Mouse (Mus musculus): ENCODE measurements at regions not wholly inside any gene's neighbourhood (a gene's known extent, or its start where the extent isn't known, plus 50 kb on each side); places are given as distances from the start of the nearest gene placed in this dataset.

GRCm38 (mm10) chr5:126104883-126105282 lies 573.3 kb downstream of the Tmem132b start:
- ATAC-seq (ENCODE audit: insufficient number of reproducible peaks, insufficient read depth, low FRiP score, low TSS enrichment), result no peak
- H3K4me2 ChIP-seq (replicated peaks), result no peak overlapping the region
- H3K36me3 ChIP-seq, result no peaks in the 10 kb centered on the region

GRCm38 (mm10) chr5:126105446-126105845 lies 573.9 kb downstream of the Tmem132b start:
- 80% methylated on average over 1 of the region's 1 CpGs for WGBS
- no peaks in the 10 kb centered on the region for H3K4me1 ChIP-seq
- H3K36me3 ChIP-seq, result no peaks in the 10 kb centered on the region
- H3K4me3 ChIP-seq, result no peak overlapping the region
- no peaks in the 10 kb centered on the region for H3K9me3 ChIP-seq
- H3K9ac ChIP-seq, result no peak overlapping the region
- no peak overlapping the region for H3K27ac ChIP-seq
- ATAC-seq (ENCODE audit: insufficient number of reproducible peaks, insufficient read depth, low FRiP score, low TSS enrichment), result no peak
- H3K27me3 ChIP-seq, result no peaks in the 10 kb centered on the region
- H3K4me2 ChIP-seq (replicated peaks), result no peak overlapping the region

More at GRCm38 (mm10) chr5:126104883-126105282, 573.3 kb downstream of the Tmem132b start:
- Histone ChIP-seq H3K27me3 (no peaks in the 10 kb centered on the region), H3K4me1 (no peaks in the 10 kb centered on the region), H3K9ac (no peak overlapping the region), H3K4me3 (no peak overlapping the region), H3K27ac (no peak overlapping the region), H3K9me3 (no peaks in the 10 kb centered on the region)
- WGBS, result 63% methylated on average over 1 of the region's 1 CpGs

- Histone ChIP-seq H3K4me2 (replicated peaks) (no peak overlapping the region), H3K9me3 (no peaks in the 10 kb centered on the region), H3K4me1 (no peaks in the 10 kb centered on the region), H3K27me3 (no peaks in the 10 kb centered on the region), H3K27ac (no peak overlapping the region), H3K9ac (no peak overlapping the region), H3K4me3 (no peak overlapping the region), H3K36me3 (no peaks in the 10 kb centered on the region)
- WGBS, result 84% methylated on average over 5 of the region's 5 CpGs
- no peak for ATAC-seq (ENCODE audit: insufficient number of reproducible peaks, insufficient read depth, low FRiP score, low TSS enrichment)
Observed at GRCm38 (mm10) chr5:126107020-126107419, 575.4 kb downstream of the Tmem132b start.

GRCm38 (mm10) chr5:126108837-126109236 lies 577.3 kb downstream of the Tmem132b start:
- Histone ChIP-seq H3K36me3 (no peaks in the 10 kb centered on the region), H3K27ac (no peak overlapping the region), H3K4me1 (no peaks in the 10 kb centered on the region), H3K4me2 (replicated peaks) (no peak overlapping the region), H3K27me3 (no peaks in the 10 kb centered on the region), H3K4me3 (no peak overlapping the region), H3K9ac (no peak overlapping the region), H3K9me3 (no peaks in the 10 kb centered on the region)
- ATAC-seq (ENCODE audit: insufficient number of reproducible peaks, insufficient read depth, low FRiP score, low TSS enrichment), result no peak
- 63% methylated on average over 3 of the region's 3 CpGs for WGBS

GRCm38 (mm10) chr5:126117291-126117690 lies 585.7 kb downstream of the Tmem132b start:
- H3K4me2 ChIP-seq (replicated peaks), result no peak overlapping the region
- ATAC-seq (ENCODE audit: insufficient number of reproducible peaks, insufficient read depth, low FRiP score, low TSS enrichment), result no peak
- H3K27me3 ChIP-seq, result no peaks in the 10 kb centered on the region
- H3K4me1 ChIP-seq, result no peaks in the 10 kb centered on the region
- H3K36me3 ChIP-seq, result no peaks in the 10 kb centered on the region
- no peaks in the 10 kb centered on the region for H3K9me3 ChIP-seq
- no peak overlapping the region for H3K9ac ChIP-seq
- WGBS, result 86% methylated on average over 2 of the region's 2 CpGs
- no peak overlapping the region for H3K27ac ChIP-seq
- no peak overlapping the region for H3K4me3 ChIP-seq

- H3K9ac ChIP-seq, result no peak overlapping the region
- no peaks in the 10 kb centered on the region for H3K4me1 ChIP-seq
- H3K4me2 ChIP-seq (replicated peaks), result no peak overlapping the region
- 71% methylated on average over 5 of the region's 5 CpGs for WGBS
- H3K36me3 ChIP-seq, result no peaks in the 10 kb centered on the region
- ATAC-seq (ENCODE audit: insufficient number of reproducible peaks, insufficient read depth, low FRiP score, low TSS enrichment), result no peak
- H3K27ac ChIP-seq, result no peak overlapping the region
- H3K27me3 ChIP-seq, result no peaks in the 10 kb centered on the region
- no peaks in the 10 kb centered on the region for H3K9me3 ChIP-seq
- no peak overlapping the region for H3K4me3 ChIP-seq
Observed at GRCm38 (mm10) chr5:126117906-126118521, 586.4 kb downstream of the Tmem132b start.

GRCm38 (mm10) chr5:126118731-126119130 lies 587.2 kb downstream of the Tmem132b start:
- no peak overlapping the region for H3K27ac ChIP-seq

GRCm38 (mm10) chr5:126123216-126123615 lies 591.6 kb downstream of the Tmem132b start:
- H3K27ac ChIP-seq, result no peak overlapping the region

More at GRCm38 (mm10) chr5:126118731-126119130, 587.2 kb downstream of the Tmem132b start:
- Histone ChIP-seq H3K4me3 (no peak overlapping the region), H3K4me1 (no peaks in the 10 kb centered on the region), H3K9me3 (no peaks in the 10 kb centered on the region), H3K36me3 (no peaks in the 10 kb centered on the region), H3K27me3 (no peaks in the 10 kb centered on the region), H3K4me2 (replicated peaks) (no peak overlapping the region), H3K9ac (no peak overlapping the region)
- WGBS, result 85% methylated on average over 3 of the region's 3 CpGs
- no peak for ATAC-seq (ENCODE audit: insufficient number of reproducible peaks, insufficient read depth, low FRiP score, low TSS enrichment)

GRCm38 (mm10) chr5:126127486-126127885 lies 595.9 kb downstream of the Tmem132b start:
- H3K27ac ChIP-seq, result no peak overlapping the region
- H3K27me3 ChIP-seq, result no peaks in the 10 kb centered on the region
- no peak for ATAC-seq (ENCODE audit: insufficient number of reproducible peaks, insufficient read depth, low FRiP score, low TSS enrichment)
- H3K36me3 ChIP-seq, result no peaks in the 10 kb centered on the region
- H3K4me3 ChIP-seq, result no peak overlapping the region
- H3K4me2 ChIP-seq (replicated peaks), result no peak overlapping the region
- no peak overlapping the region for H3K9ac ChIP-seq
- H3K4me1 ChIP-seq, result no peaks in the 10 kb centered on the region
- 61% methylated on average over 6 of the region's 6 CpGs for WGBS
- no peaks in the 10 kb centered on the region for H3K9me3 ChIP-seq

More at GRCm38 (mm10) chr5:126123216-126123615, 591.6 kb downstream of the Tmem132b start:
- Histone ChIP-seq H3K4me2 (replicated peaks) (no peak overlapping the region), H3K4me1 (no peaks in the 10 kb centered on the region), H3K9me3 (no peaks in the 10 kb centered on the region), H3K36me3 (no peaks in the 10 kb centered on the region), H3K4me3 (no peak overlapping the region), H3K27me3 (no peaks in the 10 kb centered on the region), H3K9ac (no peak overlapping the region)
- WGBS, result 59% methylated on average over 9 of the region's 9 CpGs
- ATAC-seq (ENCODE audit: insufficient number of reproducible peaks, insufficient read depth, low FRiP score, low TSS enrichment), result no peak

GRCm38 (mm10) chr5:126148908-126149307 lies 617.3 kb downstream of the Tmem132b start:
- Histone ChIP-seq H3K9me3 (no peaks in the 10 kb centered on the region), H3K27me3 (no peaks in the 10 kb centered on the region), H3K36me3 (no peaks in the 10 kb centered on the region), H3K27ac (no peak overlapping the region), H3K9ac (no peak overlapping the region), H3K4me3 (no peak overlapping the region), H3K4me1 (no peaks in the 10 kb centered on the region), H3K4me2 (replicated peaks) (no peak overlapping the region)
- no peak for ATAC-seq (ENCODE audit: insufficient number of reproducible peaks, insufficient read depth, low FRiP score, low TSS enrichment)
- 100% methylated on average over 2 of the region's 2 CpGs for WGBS

- WGBS, result 48% methylated on average over 6 of the region's 6 CpGs
- no peak for ATAC-seq (ENCODE audit: insufficient number of reproducible peaks, insufficient read depth, low FRiP score, low TSS enrichment)
- no peak overlapping the region for H3K9ac ChIP-seq
- no peaks in the 10 kb centered on the region for H3K27me3 ChIP-seq
- no peak overlapping the region for H3K4me2 ChIP-seq (replicated peaks)
- no peak overlapping the region for H3K27ac ChIP-seq
- no peak overlapping the region for H3K4me3 ChIP-seq
- H3K36me3 ChIP-seq, result no peaks in the 10 kb centered on the region
- H3K9me3 ChIP-seq, result no peaks in the 10 kb centered on the region
- no peaks in the 10 kb centered on the region for H3K4me1 ChIP-seq
Observed at GRCm38 (mm10) chr5:126155216-126155880, 623.8 kb downstream of the Tmem132b start.

- H3K4me1 ChIP-seq, result no peaks in the 10 kb centered on the region
- ATAC-seq (ENCODE audit: insufficient number of reproducible peaks, insufficient read depth, low FRiP score, low TSS enrichment), result no peak
- no peaks in the 10 kb centered on the region for H3K27me3 ChIP-seq
- 36% methylated on average over 5 of the region's 5 CpGs for WGBS
- H3K9ac ChIP-seq, result no peak overlapping the region
- no peak overlapping the region for H3K4me3 ChIP-seq
- no peaks in the 10 kb centered on the region for H3K9me3 ChIP-seq
- H3K4me2 ChIP-seq (replicated peaks), result no peak overlapping the region
- no peaks in the 10 kb centered on the region for H3K36me3 ChIP-seq
- H3K27ac ChIP-seq, result no peak overlapping the region
Observed at GRCm38 (mm10) chr5:126186111-126186510, 654.5 kb downstream of the Tmem132b start.
